Mouse (Mus musculus) c-Kit-negative CD71-positive TER-119-positive erythroid progenitor cells, embryonic 14.5 days (primary cell): ENCODE results near the gene Cirbp.
"Not testable (repeated sequence)": the region's sequence is repeated elsewhere in the genome, so short reads cannot be mapped to it uniquely, and the experiment has no call there.

Source experiments
- DNase-seq: peaks from one replicate; pipeline ENCODE4 v3.0.0-alpha.2; 2013; ENCODE audit warnings: low read depth, low spot score

The Cirbp gene

DNA sequence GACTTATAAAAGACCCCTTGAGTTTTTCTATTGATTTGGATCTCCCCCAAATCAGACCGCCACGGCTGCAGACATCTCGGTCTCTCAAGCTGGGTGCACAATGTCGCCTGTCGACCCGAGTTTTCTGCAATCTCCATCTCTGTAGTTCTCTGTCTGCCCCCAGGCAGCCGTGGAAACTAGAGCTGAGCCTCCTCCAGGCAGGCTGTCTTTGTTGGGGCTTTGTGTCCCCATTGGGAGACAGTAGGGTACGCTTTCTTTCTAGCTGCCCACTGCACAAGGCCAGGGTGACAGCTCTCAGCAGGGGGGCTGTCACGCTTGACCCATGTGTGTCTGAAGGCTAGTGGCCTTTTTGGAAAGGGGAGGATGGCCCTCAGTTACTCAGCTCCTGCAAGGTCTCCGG lies 41.9 kb downstream of the Cirbp start:
- DNase-seq: no peak

DNA sequence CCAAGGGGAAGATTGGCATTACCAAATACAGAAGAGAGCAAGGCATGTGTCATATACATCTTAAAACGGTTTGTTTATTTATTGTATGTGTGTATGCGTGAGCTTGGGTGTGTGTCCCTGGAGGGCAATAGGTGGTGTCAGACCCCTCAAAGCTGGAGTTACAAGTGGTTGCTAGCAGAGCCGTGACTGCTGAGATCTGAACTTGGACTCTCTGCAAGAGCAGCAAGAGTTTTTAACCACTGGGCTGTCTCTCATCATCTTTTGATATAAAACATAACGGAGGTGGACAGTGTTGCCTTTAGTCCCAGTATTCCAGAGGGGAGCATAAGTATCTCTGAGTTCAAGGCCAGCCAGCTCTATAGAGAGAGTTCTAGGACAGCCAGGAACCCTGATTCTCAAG lies 42.5 kb downstream of the Cirbp start:
- DNase-seq: no peak

DNA sequence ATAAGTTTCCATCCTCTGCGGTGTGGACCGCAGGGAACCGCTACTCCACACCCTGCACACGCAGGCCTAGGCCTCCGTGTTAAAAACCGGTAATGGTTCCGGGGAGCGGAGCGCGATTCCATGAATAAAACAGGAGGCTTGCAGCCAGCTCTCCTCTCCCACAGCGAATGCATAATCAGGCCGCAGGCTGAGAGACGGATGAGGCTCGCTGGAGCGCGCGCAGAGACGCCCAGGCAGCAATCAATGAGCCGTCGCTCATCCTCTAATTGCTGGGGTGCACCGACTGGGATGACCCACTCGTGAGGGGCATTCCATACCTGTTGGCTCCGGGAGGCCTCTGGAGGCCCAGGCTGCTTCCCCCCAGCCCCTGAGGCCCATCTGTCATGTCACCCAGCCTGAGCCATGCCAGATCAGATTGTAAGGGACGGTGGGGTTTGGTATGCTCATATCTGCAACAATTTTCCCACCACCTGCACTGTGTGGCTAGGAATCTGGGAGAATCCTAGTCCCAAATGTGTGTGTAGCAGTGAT lies 43.1 kb downstream of the Cirbp start:
- no peak for DNase-seq

DNA sequence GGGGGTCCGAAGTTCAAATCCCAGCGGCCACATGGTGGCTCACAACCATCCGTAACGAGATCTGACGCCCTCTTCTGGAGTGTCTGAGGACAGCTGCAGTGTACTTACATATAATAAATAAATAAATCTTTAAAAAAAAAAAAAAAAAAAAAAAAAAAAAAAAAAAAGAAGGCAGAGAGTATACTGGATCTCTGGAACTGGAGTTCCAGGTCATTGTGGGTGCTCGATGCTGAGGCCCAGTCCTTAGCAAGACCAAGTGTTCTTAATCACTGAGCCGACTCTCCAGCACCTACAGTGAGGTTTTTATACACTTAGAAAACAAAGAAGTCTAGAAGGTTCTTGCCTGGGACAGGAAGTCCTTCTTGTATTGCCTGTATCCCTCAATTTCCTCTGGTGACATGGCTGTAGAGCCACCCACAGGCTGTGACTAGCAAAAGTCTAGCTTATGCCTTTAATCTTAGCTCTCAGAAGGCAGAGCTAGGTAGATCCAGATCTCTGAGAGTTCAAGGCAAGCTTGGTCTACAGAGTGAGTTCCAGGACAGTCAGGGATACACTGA lies 45.8 kb downstream of the Cirbp start:
- not testable (repeated sequence) for DNase-seq

DNA sequence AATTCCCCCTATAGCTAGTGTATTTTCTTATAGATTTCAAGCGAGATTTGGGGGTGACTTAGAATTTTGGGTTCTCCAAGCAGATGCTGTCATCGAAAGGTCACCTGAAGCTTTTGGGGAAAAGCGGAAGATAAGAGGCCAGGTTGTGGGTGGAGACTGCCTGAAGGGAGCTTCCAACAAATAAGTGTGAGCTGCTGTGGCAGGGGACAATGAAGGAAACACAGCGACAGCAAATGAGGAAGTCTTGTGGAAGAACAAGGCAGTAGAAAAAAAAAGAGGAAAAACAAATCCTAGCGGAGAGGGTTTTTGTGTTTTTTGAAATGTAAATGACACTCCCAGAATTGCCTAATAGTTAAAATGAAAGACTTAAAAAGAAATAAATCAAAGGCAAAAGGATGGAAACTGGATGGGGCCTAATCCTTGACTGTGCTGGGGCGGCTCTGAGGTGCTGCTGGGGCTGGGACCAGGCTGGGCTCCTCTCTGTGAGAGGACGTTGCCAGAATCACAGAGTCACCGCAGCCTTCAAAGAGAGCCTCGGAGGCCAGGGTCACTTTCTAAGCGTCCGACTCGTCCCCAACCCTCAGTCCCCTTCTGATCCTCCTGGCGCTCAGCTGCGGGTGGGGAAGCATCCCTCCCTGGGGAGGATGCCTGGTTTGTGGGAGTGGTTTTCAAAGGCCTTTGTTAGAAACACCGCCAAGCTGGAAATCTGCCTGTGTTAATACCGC lies 49.4 kb downstream of the Cirbp start:
- DNase-seq: no peak

DNA sequence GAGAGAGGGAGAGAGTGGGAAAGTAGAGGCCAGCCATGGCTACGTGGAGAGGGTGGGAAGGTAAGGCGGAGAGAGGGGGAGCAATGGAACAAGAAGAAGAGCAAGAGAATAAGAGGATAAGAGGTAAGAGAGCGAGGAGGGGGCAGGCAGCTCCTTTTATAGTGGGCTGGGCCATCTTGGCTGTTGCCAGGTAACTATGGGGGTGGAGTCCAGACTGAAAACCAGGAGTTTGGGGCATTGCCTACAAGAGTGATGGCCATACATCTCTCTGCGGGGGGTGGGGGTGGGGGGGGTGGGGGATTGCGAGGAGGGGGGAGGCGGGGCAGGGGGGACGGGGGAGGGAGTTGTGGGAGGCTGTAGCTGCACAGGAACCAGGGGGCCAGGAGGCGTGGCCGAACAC lies 54.9 kb downstream of the Cirbp start:
- DNase-seq: no peak
